9 mouse cellular contexts compared by ENCODE assay signal in genomic region chr1:36475480-36476110, GRCm38 (mm10). TPM values are rescaled to one million over a fixed set of nuclear protein-coding genes. Genes with fewer than 3 reads are reported as not detected.
A peak's percentile ranks its signal among the peaks of the same experiment; 100 is the strongest.
DNase-seq lines count a peak whose midpoint lies in the region; ATAC-seq lines count a peak whose summit lies in the region.
"Had no signal": no experiment of that assay in that cellular context is flagged by ENCODE, and none has a peak within 500 bp of the region (broad histone marks: within the 10 kb centered on the region; RNA-seq: fewer than 3 reads in every experiment).

No protein-coding gene starts in this region.

- no peaks in the 10 kb centered on the region for H3K9me3 ChIP-seq in forebrain, embryonic 13.5 days (replicated peaks)
- H3K9me3 ChIP-seq in neural tube, embryonic 15.5 days (replicated peaks), result no peaks in the 10 kb centered on the region

- peak overlapping the region; percentile 28 for H3K9ac ChIP-seq in forebrain, embryonic 13.5 days
- peak overlapping the region; percentile 29 for H3K9ac ChIP-seq in neural tube, embryonic 15.5 days (replicated peaks)

- H3K4me2 ChIP-seq in forebrain, embryonic 13.5 days, result peak overlapping the region; percentile 75
- peak overlapping the region; percentile 83 for H3K4me2 ChIP-seq in neural tube, embryonic 15.5 days

- no peak overlapping the region for H3K27ac ChIP-seq in forebrain, embryonic 13.5 days
- H3K27ac ChIP-seq in neural tube, embryonic 15.5 days (replicated peaks), result no peak overlapping the region

- H3K27me3 ChIP-seq in forebrain, embryonic 13.5 days, result no peaks in the 10 kb centered on the region
- no peaks in the 10 kb centered on the region for H3K27me3 ChIP-seq in neural tube, embryonic 15.5 days (replicated peaks)
- H3K27me3 ChIP-seq: Patski had no signal

- H3K4me1 ChIP-seq in forebrain, embryonic 13.5 days, result peaks cover 67% of the 10 kb centered on the region
- H3K4me1 ChIP-seq in neural tube, embryonic 15.5 days, result peaks cover 69% of the 10 kb centered on the region

- H3K36me3 ChIP-seq in forebrain, embryonic 13.5 days (ENCODE audit: poor library complexity, severe bottlenecking), result no peaks in the 10 kb centered on the region
- H3K36me3 ChIP-seq in neural tube, embryonic 15.5 days, result no peaks in the 10 kb centered on the region

- peak overlapping the region; percentile 12 for H3K4me3 ChIP-seq in forebrain, embryonic 13.5 days
- peak overlapping the region; percentile 12 for H3K4me3 ChIP-seq in neural tube, embryonic 15.5 days (replicated peaks)

- peak; percentile 64 for DNase-seq in kidney, adult 11 months
- no peak for DNase-seq in kidney, postnatal 4 days
- peak; percentile 51 to 71 for DNase-seq in kidney, postnatal 36 days
- no peak for DNase-seq in thymus, postnatal 25 days
- no peak for DNase-seq in left cerebral cortex, adult 8-10 months (ENCODE audit: low spot score in 2 of 2)

- 52% methylated on average over 8 of the region's 8 CpGs for WGBS in forebrain, embryonic 13.5 days
- 43% methylated on average over 8 of the region's 8 CpGs for WGBS in neural tube, embryonic 15.5 days

- ATAC-seq in forebrain, embryonic 13.5 days, result no peak
- ATAC-seq in neural tube, embryonic 15.5 days (ENCODE audit: low FRiP score), result no peak
- no peak for ATAC-seq in frontal cortex, adult (ENCODE audit: low TSS enrichment)
- ATAC-seq: Patski had no signal

RNA-seq across cellular contexts. Expression of gene Cnnm4, which starts 4.2 kb away (rescaled TPM):
- 10.0 and 10.2 TPM in 2 replicates for polyA plus RNA-seq in forebrain, embryonic 13.5 days (2015; fragmentation: Nextera tagmentation; extraction: Ambion mirVana)
- 10.6 and 15.0 TPM in 2 replicates for polyA plus RNA-seq in neural tube, embryonic 15.5 days (2015; fragmentation: Nextera tagmentation; extraction: Ambion mirVana)
- 10 to 100 TPM; 11.7 to 13.7 (median 12.2) TPM for total RNA-seq in left cerebral cortex, adult 8-10 months (2022)

RNA-seq across cellular contexts. Expression of gene Lman2l, which starts 30.5 kb away (rescaled TPM):
- polyA plus RNA-seq in forebrain, embryonic 13.5 days (2015; fragmentation: Nextera tagmentation; extraction: Ambion mirVana), result 56.4 and 59.5 TPM in 2 replicates
- polyA plus RNA-seq in neural tube, embryonic 15.5 days (2015; fragmentation: Nextera tagmentation; extraction: Ambion mirVana), result 69.4 and 73.6 TPM in 2 replicates
- 10 to 100 TPM; 36.4 to 46.7 (median 39.1) TPM for total RNA-seq in left cerebral cortex, adult 8-10 months (2022)

RNA-seq across cellular contexts. Expression of gene Cnnm3, which starts 36.1 kb away (rescaled TPM):
- 5.3 and 5.7 TPM in 2 replicates for polyA plus RNA-seq in forebrain, embryonic 13.5 days (2015; fragmentation: Nextera tagmentation; extraction: Ambion mirVana)
- polyA plus RNA-seq in neural tube, embryonic 15.5 days (2015; fragmentation: Nextera tagmentation; extraction: Ambion mirVana), result 3.1 and 4.5 TPM in 2 replicates
- 10 to 100 TPM; 31.8 to 38.3 (median 33.4) TPM for total RNA-seq in left cerebral cortex, adult 8-10 months (2022)

Comparison
In these comparisons a context has a peak if more than half of its experiments do, and no peak if none do; other contexts are left out.
1. DNase-seq: peak in kidney, adult 11 months (single experiment) and kidney, postnatal 36 days (2 of 2); none in kidney, postnatal 4 days (0 of 2), thymus, postnatal 25 days (single experiment) and left cerebral cortex, adult 8-10 months (0 of 2).